Mouse (Mus musculus) embryonic facial prominence, embryonic 14.5 days (tissue): Measurements from ENCODE around the gene Plcxd1. TPM values are rescaled to one million over a fixed set of nuclear protein-coding genes. Genes with fewer than 3 reads are reported as not detected.
A peak's percentile ranks its signal among the peaks of the same experiment; 100 is the strongest.

Source experiments
- ATAC-seq: fragments of 200-750 bp; cut with Nextera tagmentation; 2 replicates; pipeline ENCODE4 v1.8.0; 2017; ENCODE audit warnings: low read depth, moderate number of reproducible peaks, moderate TSS enrichment
- DNase-seq: peaks from one replicate; pipeline ENCODE4 v3.0.0-alpha.2; 2015; ENCODE audit warnings: low spot score
- H3K27ac ChIP-seq: fragments of 300-500 bp; sonication (generic); replicated peaks from 2 replicates; pipeline ENCODE4 v1.5.1; 2014; ENCODE audit warnings: low read depth, mild to moderate bottlenecking, low read length, moderate library complexity
- H3K27me3 ChIP-seq: fragments of 300-500 bp; sonication (generic); replicated peaks from 2 replicates; pipeline ENCODE4 v1.6.1; 2014; ENCODE audit warnings: low read length; ENCODE audit not compliant: control insufficient read depth, insufficient read depth
- H3K36me3 ChIP-seq: fragments of 300-500 bp; sonication (generic); 2 replicates; pipeline ENCODE4 v1.6.1; 2014; ENCODE audit warnings: low read length, mixed read lengths; ENCODE audit not compliant: control insufficient read depth, insufficient read depth
- H3K4me1 ChIP-seq: fragments of 300-500 bp; sonication (generic); 2 replicates; pipeline ENCODE4 v1.6.1; 2014; ENCODE audit warnings: antibody characterized with exemption, low read length; ENCODE audit not compliant: control insufficient read depth, insufficient read depth
- H3K4me2 ChIP-seq: fragments of 300-500 bp; sonication (generic); 2 replicates; pipeline ENCODE4 v1.6.1; 2014; ENCODE audit warnings: low read depth, mild to moderate bottlenecking, low read length, moderate library complexity, mixed read lengths
- H3K4me3 ChIP-seq: fragments of 300-500 bp; sonication (generic); 2 replicates; pipeline ENCODE4 v1.5.1; 2014; ENCODE audit warnings: low read depth, mild to moderate bottlenecking, low read length
- H3K9ac ChIP-seq: fragments of 300-500 bp; sonication (generic); 2 replicates; pipeline ENCODE4 v1.6.1; 2014; ENCODE audit warnings: low read depth, mild to moderate bottlenecking, low read length, moderate library complexity, mixed read lengths
- H3K9me3 ChIP-seq: fragments of 300-500 bp; sonication (generic); 2 replicates; pipeline ENCODE4 v1.6.1; 2016; ENCODE audit warnings: low read length; ENCODE audit not compliant: control insufficient read depth
- WGBS: fragments of 180-500 bp; shearing (Covaris S2); extraction: QIAGEN DNeasy Blood & Tissue Kit; methylation state at CpG from one replicate; pipeline ENCODE4 v1.1.7; 2014; 5-methylcytosine and 5-hydroxymethylcytosine counted together
- polyA plus RNA-seq: library from polyadenylated mRNA; unstranded; fragments of >200 nt; fragmentation: Nextera tagmentation; extraction: Ambion mirVana; gene quantifications from 2 replicates; pipeline ENCODE4 v1.2.1, GENCODE M21; 2014

Gene Plcxd1
- polyA plus RNA-seq, 1 experiment from 2014 or later: 1.8 TPM

DNA sequence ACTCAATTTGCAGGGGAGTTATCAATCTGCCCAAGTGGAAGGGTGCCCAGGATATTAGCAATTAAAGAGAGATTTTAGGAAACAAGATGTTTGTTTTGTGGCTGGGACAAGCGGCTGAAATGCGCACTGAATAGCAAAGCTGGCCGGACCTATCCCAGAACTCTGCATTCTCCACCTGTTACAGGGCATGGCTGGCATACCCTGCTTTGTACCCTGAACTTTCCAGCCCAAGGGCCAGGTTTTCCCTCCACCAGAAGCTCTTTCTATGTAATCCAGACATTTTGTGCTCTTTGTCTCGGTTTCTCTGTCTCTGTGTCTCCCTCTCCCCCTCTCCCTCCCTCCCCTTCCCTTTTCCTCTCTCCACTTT lies 4.9 kb upstream of the Plcxd1 start:
- Histone ChIP-seq H3K9ac (peak overlapping the region; percentile 67), H3K4me2 (peak overlapping the region; percentile 77), H3K9me3 (no peaks in the 10 kb centered on the region), H3K4me1 (0 out of 2 replicates have a peak, but pooled peaks cover 3% of the 10 kb centered on the region), H3K36me3 (no peaks in the 10 kb centered on the region), H3K27ac (no peak overlapping the region), H3K27me3 (no peaks in the 10 kb centered on the region), H3K4me3 (peak overlapping the region; percentile 49)
- no peak for DNase-seq
- ATAC-seq: no peak
- 4% methylated on average over 4 of the region's 4 CpGs for WGBS

GRCm38 (mm10) chr5:110098991-110099477 lies 735 bp upstream of the Plcxd1 start:
- Histone ChIP-seq H3K36me3 (peaks cover 13% of the 10 kb centered on the region), H3K4me2 (no peak overlapping the region), H3K27me3 (no peaks in the 10 kb centered on the region), H3K9me3 (no peaks in the 10 kb centered on the region), H3K9ac (no peak overlapping the region), H3K4me3 (no peak overlapping the region), H3K4me1 (peaks cover 26% of the 10 kb centered on the region), H3K27ac (no peak overlapping the region; the same call in 1 of the 2 replicates)
- WGBS: 27% methylated on average over 1 of the region's 1 CpGs
- peak; percentile 8; the same call in 1 of the 2 replicates for ATAC-seq
- DNase-seq: peak; percentile 58

- no peaks in the 10 kb centered on the region for H3K9me3 ChIP-seq
- peak overlapping the region; percentile 75 for H3K4me2 ChIP-seq
- DNase-seq (peak; percentile 51), ATAC-seq (no peak)
- H3K27me3 ChIP-seq: no peaks in the 10 kb centered on the region
- H3K9ac ChIP-seq: peak overlapping the region; percentile 19; the same call in 1 of the 2 replicates
- 2% methylated on average over 31 of the region's 37 CpGs for WGBS
- no peak overlapping the region for H3K27ac ChIP-seq
- H3K4me3 ChIP-seq: peak overlapping the region; percentile 35
- peaks cover 26% of the 10 kb centered on the region for H3K4me1 ChIP-seq
- H3K36me3 ChIP-seq: peaks cover 33% of the 10 kb centered on the region
These were observed 1.3 kb downstream of the Plcxd1 start for GRCm38 (mm10) chr5:110100921-110101631.

GRCm38 (mm10) chr5:110101716-110102347 lies 2.1 kb downstream of the Plcxd1 start:
- Histone ChIP-seq H3K9ac (peak overlapping the region; percentile 19; the same call in 1 of the 2 replicates), H3K27ac (no peak overlapping the region), H3K4me2 (peak overlapping the region; percentile 75), H3K9me3 (no peaks in the 10 kb centered on the region), H3K36me3 (peaks cover 40% of the 10 kb centered on the region), H3K27me3 (no peaks in the 10 kb centered on the region), H3K4me1 (peaks cover 30% of the 10 kb centered on the region), H3K4me3 (peak overlapping the region; percentile 35)
- DNase-seq (peak; percentile 41), ATAC-seq (0 out of 2 replicates have a peak, but pooled peaks have one; percentile 14)
- WGBS: 15% methylated on average over 29 of the region's 34 CpGs

- Histone ChIP-seq H3K9me3 (no peaks in the 10 kb centered on the region), H3K27me3 (no peaks in the 10 kb centered on the region), H3K27ac (no peak overlapping the region), H3K4me2 (peak overlapping the region; percentile 75; the same call in 1 of the 2 replicates), H3K36me3 (peaks cover 40% of the 10 kb centered on the region), H3K4me1 (peaks cover 32% of the 10 kb centered on the region), H3K4me3 (no peak overlapping the region), H3K9ac (no peak overlapping the region)
- 91% methylated on average over 13 of the region's 13 CpGs for WGBS
- ATAC-seq (no peak), DNase-seq (no peak)
These were observed 2.7 kb downstream of the Plcxd1 start for GRCm38 (mm10) chr5:110102429-110102828.

DNA sequence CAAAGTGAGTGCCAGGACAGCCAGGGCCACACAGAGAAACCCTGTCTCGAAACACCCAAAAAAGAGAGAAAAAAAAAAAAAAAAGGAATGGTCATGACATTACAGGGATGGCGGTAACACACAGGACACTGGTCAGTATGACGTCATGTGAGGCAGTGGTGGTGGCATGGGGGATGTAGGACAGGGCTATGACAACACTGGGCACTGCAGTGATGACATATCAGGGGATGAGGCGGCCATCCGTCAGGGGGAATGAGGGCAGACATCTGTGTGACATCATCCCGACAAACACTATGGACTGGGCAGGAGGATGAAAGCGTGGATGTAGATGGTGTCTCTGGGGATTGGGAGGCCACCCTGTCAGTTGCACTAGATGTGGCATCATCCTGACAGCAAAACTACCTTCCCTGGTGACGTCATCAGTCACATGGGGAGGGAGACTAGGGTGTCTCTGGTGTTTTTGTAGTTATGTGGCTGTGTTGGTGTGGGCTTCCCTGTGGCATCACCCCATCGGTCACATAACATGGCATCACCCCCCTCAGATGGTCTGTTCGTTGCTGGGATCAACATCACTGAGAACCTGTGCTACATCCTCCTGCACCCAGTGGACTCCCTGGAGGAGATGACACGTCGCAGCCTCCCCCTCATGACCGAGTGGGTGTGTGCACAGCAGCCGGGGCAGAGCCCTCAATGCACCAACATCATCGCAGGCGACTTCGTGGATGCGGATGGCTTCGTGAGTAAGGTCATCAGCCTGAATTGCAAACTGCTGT lies 3.3 kb downstream of the Plcxd1 start:
- DNase-seq (no peak), ATAC-seq (no peak)
- WGBS: 96% methylated on average over 19 of the region's 19 CpGs
- Histone ChIP-seq H3K4me2 (no peak overlapping the region), H3K36me3 (peaks cover 40% of the 10 kb centered on the region), H3K27ac (no peak overlapping the region), H3K4me3 (no peak overlapping the region), H3K9me3 (no peaks in the 10 kb centered on the region), H3K4me1 (peaks cover 32% of the 10 kb centered on the region), H3K27me3 (no peaks in the 10 kb centered on the region), H3K9ac (no peak overlapping the region)

GRCm38 (mm10) chr5:110103901-110104615 lies 4.3 kb downstream of the Plcxd1 start:
- Histone ChIP-seq H3K9ac (no peak overlapping the region), H3K27ac (no peak overlapping the region), H3K27me3 (no peaks in the 10 kb centered on the region), H3K4me1 (peaks cover 32% of the 10 kb centered on the region), H3K9me3 (no peaks in the 10 kb centered on the region), H3K4me3 (no peak overlapping the region), H3K4me2 (no peak overlapping the region), H3K36me3 (peaks cover 40% of the 10 kb centered on the region)
- no peak for ATAC-seq
- 96% methylated on average over 20 of the region's 27 CpGs for WGBS
- DNase-seq: no peak
